Mouse (Mus musculus) heart, embryonic 15.5 days (tissue): ENCODE data around the gene Gucy1b1. TPM values are rescaled to one million over a fixed set of nuclear protein-coding genes. Genes with fewer than 3 reads are reported as not detected.

Source experiments
- ATAC-seq: fragments of 200-750 bp; cut with Nextera tagmentation; replicated peaks from 2 replicates; pipeline ENCODE4 v1.8.0; 2017; ENCODE audit warnings: low read depth, moderate TSS enrichment; ENCODE audit not compliant: insufficient number of reproducible peaks, insufficient read depth, low FRiP score
- H3K27ac ChIP-seq: fragments of 300-500 bp; sonication (generic); 2 replicates; pipeline ENCODE4 v1.5.1; 2015; ENCODE audit warnings: mild to moderate bottlenecking, inconsistent platforms
- H3K27me3 ChIP-seq: fragments of 300-500 bp; sonication (generic); 2 replicates; pipeline ENCODE4 v1.6.1; 2015; ENCODE audit warnings: inconsistent platforms
- H3K36me3 ChIP-seq: fragments of 300-500 bp; sonication (generic); 2 replicates; pipeline ENCODE4 v1.6.1; 2015; ENCODE audit warnings: mild to moderate bottlenecking, inconsistent platforms
- H3K4me1 ChIP-seq: fragments of 300-500 bp; sonication (generic); replicated peaks from 2 replicates; pipeline ENCODE4 v1.6.1; 2015; ENCODE audit warnings: inconsistent platforms
- H3K4me2 ChIP-seq: fragments of 300-500 bp; sonication (generic); 2 replicates; pipeline ENCODE4 v1.6.1; 2015; ENCODE audit warnings: inconsistent platforms, mild to moderate bottlenecking, moderate library complexity
- H3K4me3 ChIP-seq: fragments of 300-500 bp; sonication (generic); 2 replicates; pipeline ENCODE4 v1.5.1; 2015; ENCODE audit warnings: mild to moderate bottlenecking, inconsistent platforms
- H3K9ac ChIP-seq: fragments of 300-500 bp; sonication (generic); 2 replicates; pipeline ENCODE4 v1.6.1; 2015; ENCODE audit warnings: mild to moderate bottlenecking, inconsistent platforms
- H3K9me3 ChIP-seq: fragments of 300-500 bp; sonication (generic); replicated peaks from 2 replicates; pipeline ENCODE4 v1.6.1; 2016; ENCODE audit warnings: inconsistent platforms
- WGBS: fragments of 180-500 bp; shearing (Covaris S2); methylation state at CpG from one replicate; pipeline ENCODE4 v1.1.7; 2015; ENCODE audit warnings: mixed read lengths; 5-methylcytosine and 5-hydroxymethylcytosine counted together
- polyA plus RNA-seq: library from polyadenylated mRNA; unstranded; fragments of >200 nt; fragmentation: Nextera tagmentation; extraction: Ambion mirVana; gene quantifications from 2 replicates; pipeline ENCODE4 v1.2.1, GENCODE M21; 2015

The Gucy1b1 gene
- polyA plus RNA-seq: 45.0 and 46.2 TPM in 2 replicates

- Histone ChIP-seq H3K27ac (peak within 1 kb of the TSS; percentile 91), H3K27me3 (no peaks in the 10 kb centered on the region), H3K36me3 (no peaks in the 10 kb centered on the region), H3K9ac (peak within 1 kb of the TSS; percentile 61), H3K4me1 (peaks cover 8% of the 10 kb centered on the region), H3K9me3 (no peaks in the 10 kb centered on the region), H3K4me2 (peak within 1 kb of the TSS; percentile 91), H3K4me3 (peak within 1 kb of the TSS; percentile 77)
- WGBS: 1% methylated on average over 25 of the region's 25 CpGs
- ATAC-seq: peak; percentile 95
These were observed at the start of gene Gucy1b1 for GRCm38 (mm10) chr3:82074201-82074851. Gene Gucy1b1 (minus strand): TSS chr3:82074689.

GRCm38 (mm10) chr3:82118916-82119315, 44.4 kb upstream of the Gucy1b1 start:
- H3K27ac ChIP-seq: no peak overlapping the region
- H3K27me3 ChIP-seq: no peaks in the 10 kb centered on the region
- no peak for ATAC-seq
- H3K4me1 ChIP-seq: no peaks in the 10 kb centered on the region
- WGBS: 88% methylated on average over 1 of the region's 1 CpGs
- no peak overlapping the region for H3K4me3 ChIP-seq
- H3K9me3 ChIP-seq: no peaks in the 10 kb centered on the region
- H3K36me3 ChIP-seq: no peaks in the 10 kb centered on the region
- H3K4me2 ChIP-seq: no peak overlapping the region
- no peak overlapping the region for H3K9ac ChIP-seq

- Histone ChIP-seq H3K9me3 (no peaks in the 10 kb centered on the region), H3K27me3 (no peaks in the 10 kb centered on the region), H3K27ac (peak overlapping the region; percentile 84), H3K9ac (no peak overlapping the region), H3K36me3 (no peaks in the 10 kb centered on the region; the same call in 1 of the 2 replicates), H3K4me1 (peaks cover 21% of the 10 kb centered on the region), H3K4me3 (no peak overlapping the region), H3K4me2 (peak overlapping the region; percentile 35)
- WGBS: 13% methylated on average over 2 of the region's 2 CpGs
- peak; percentile 81 for ATAC-seq
These were observed 38.0 kb upstream of the Gucy1b1 start for GRCm38 (mm10) chr3:82112439-82112838.

- peak overlapping the region; percentile 35 for H3K4me2 ChIP-seq
- no peak overlapping the region for H3K4me3 ChIP-seq
- no peaks in the 10 kb centered on the region for H3K27me3 ChIP-seq
- peak overlapping the region; percentile 84 for H3K27ac ChIP-seq
- 15% methylated on average over 3 of the region's 3 CpGs for WGBS
- no peaks in the 10 kb centered on the region for H3K9me3 ChIP-seq
- peak; percentile 58; the same call in 1 of the 2 replicates for ATAC-seq
- H3K9ac ChIP-seq: no peak overlapping the region
- H3K4me1 ChIP-seq: peaks cover 21% of the 10 kb centered on the region
- H3K36me3 ChIP-seq: no peaks in the 10 kb centered on the region; the same call in 1 of the 2 replicates
These were observed 37.5 kb upstream of the Gucy1b1 start for GRCm38 (mm10) chr3:82111986-82112385.

- no peak for ATAC-seq
- H3K27me3 ChIP-seq: no peaks in the 10 kb centered on the region
- 84% methylated on average over 15 of the region's 15 CpGs for WGBS
- no peak overlapping the region for H3K4me3 ChIP-seq
- no peak overlapping the region for H3K9ac ChIP-seq
- H3K36me3 ChIP-seq: no peaks in the 10 kb centered on the region; the same call in 1 of the 2 replicates
- peaks cover 42% of the 10 kb centered on the region for H3K4me1 ChIP-seq
- H3K9me3 ChIP-seq: no peaks in the 10 kb centered on the region
- H3K4me2 ChIP-seq: no peak overlapping the region
- H3K27ac ChIP-seq: 0 out of 2 replicates have a peak overlapping the region, but pooled peaks have one; percentile 14
These were observed 34.5 kb upstream of the Gucy1b1 start for GRCm38 (mm10) chr3:82108951-82109350.

- Histone ChIP-seq H3K4me2 (no peak overlapping the region), H3K4me1 (peaks cover 31% of the 10 kb centered on the region), H3K9me3 (no peaks in the 10 kb centered on the region), H3K4me3 (no peak overlapping the region), H3K9ac (no peak overlapping the region), H3K27me3 (no peaks in the 10 kb centered on the region), H3K27ac (peak overlapping the region; percentile 39), H3K36me3 (no peaks in the 10 kb centered on the region; the same call in none of the 2 replicates)
- peak; percentile 50; the same call in 1 of the 2 replicates for ATAC-seq
- whole genome bisulfite sequencing: 29% methylated on average over 6 of the region's 6 CpGs
These were observed 29.7 kb upstream of the Gucy1b1 start for GRCm38 (mm10) chr3:82104229-82104628.

GRCm38 (mm10) chr3:82099127-82099526, 24.6 kb upstream of the Gucy1b1 start:
- H3K27me3 ChIP-seq: no peaks in the 10 kb centered on the region
- ATAC-seq: no peak
- 86% methylated on average over 6 of the region's 6 CpGs for WGBS

GRCm38 (mm10) chr3:82096801-82097200, 22.3 kb upstream of the Gucy1b1 start:
- 77% methylated on average over 2 of the region's 2 CpGs for WGBS

More at GRCm38 (mm10) chr3:82099127-82099526, 24.6 kb upstream of the Gucy1b1 start:
- no peak overlapping the region for H3K4me2 ChIP-seq
- no peaks in the 10 kb centered on the region; the same call in 1 of the 2 replicates for H3K36me3 ChIP-seq
- peaks cover 9% of the 10 kb centered on the region for H3K4me1 ChIP-seq
- no peak overlapping the region for H3K27ac ChIP-seq
- no peaks in the 10 kb centered on the region for H3K9me3 ChIP-seq
- no peak overlapping the region for H3K9ac ChIP-seq
- no peak overlapping the region for H3K4me3 ChIP-seq

GRCm38 (mm10) chr3:82073741-82074181, 728 bp downstream of the Gucy1b1 start:
- WGBS: 2% methylated on average over 34 of the region's 34 CpGs
- peak; percentile 68 for ATAC-seq
- no peaks in the 10 kb centered on the region for H3K9me3 ChIP-seq
- H3K4me1 ChIP-seq: peaks cover 10% of the 10 kb centered on the region
- peak overlapping the region; percentile 61 for H3K9ac ChIP-seq
- H3K36me3 ChIP-seq: no peaks in the 10 kb centered on the region
- H3K4me3 ChIP-seq: peak overlapping the region; percentile 77
- H3K4me2 ChIP-seq: peak overlapping the region; percentile 91
- H3K27ac ChIP-seq: peak overlapping the region; percentile 91
- H3K27me3 ChIP-seq: no peaks in the 10 kb centered on the region

More at GRCm38 (mm10) chr3:82096801-82097200, 22.3 kb upstream of the Gucy1b1 start:
- Histone ChIP-seq H3K27ac (no peak overlapping the region), H3K4me2 (no peak overlapping the region), H3K9ac (no peak overlapping the region), H3K36me3 (peaks cover 5% of the 10 kb centered on the region), H3K9me3 (no peaks in the 10 kb centered on the region), H3K4me1 (no peaks in the 10 kb centered on the region), H3K27me3 (no peaks in the 10 kb centered on the region), H3K4me3 (no peak overlapping the region)
- no peak for ATAC-seq

- Histone ChIP-seq H3K27me3 (no peaks in the 10 kb centered on the region), H3K4me1 (peaks cover 19% of the 10 kb centered on the region), H3K9me3 (no peaks in the 10 kb centered on the region), H3K9ac (no peak overlapping the region), H3K4me2 (no peak overlapping the region), H3K36me3 (no peaks in the 10 kb centered on the region), H3K4me3 (no peak overlapping the region), H3K27ac (no peak overlapping the region)
- no peak for ATAC-seq
- 55% methylated on average over 5 of the region's 5 CpGs for WGBS
These were observed 6.7 kb downstream of the Gucy1b1 start for GRCm38 (mm10) chr3:82067830-82068229.

- H3K36me3 ChIP-seq: no peaks in the 10 kb centered on the region
- no peak overlapping the region for H3K9ac ChIP-seq
- H3K4me1 ChIP-seq: peaks cover 32% of the 10 kb centered on the region
- H3K27me3 ChIP-seq: no peaks in the 10 kb centered on the region
- H3K4me3 ChIP-seq: no peak overlapping the region
- H3K9me3 ChIP-seq: no peaks in the 10 kb centered on the region
- peak overlapping the region; percentile 55 for H3K27ac ChIP-seq
- WGBS: 18% methylated on average over 9 of the region's 9 CpGs
- no peak; the same call in 1 of the 2 replicates for ATAC-seq
- no peak overlapping the region for H3K4me2 ChIP-seq
These were observed 12.9 kb downstream of the Gucy1b1 start for GRCm38 (mm10) chr3:82061402-82062180.
